Mouse (Mus musculus): ENCODE data around the gene Zbtb40. TPM values are rescaled to one million over a fixed set of nuclear protein-coding genes. Genes with fewer than 3 reads are reported as not detected.

Zbtb40 gene
- polyA plus RNA-seq, 1 experiment = 6.3 TPM

- TF ChIP-seq POLR2A (IDR thresholded peaks at IDR 0.05; ENCODE audit: borderline replicate concordance, low read depth, low read length) (no peak), CTCF (IDR thresholded peaks at IDR 0.05; ENCODE audit: low read depth, low read length) (no peak)
- Histone ChIP-seq H3K27ac (ENCODE audit: insufficient read depth, low read depth, low read length) (no peak overlapping the region), H3K4me1 (ENCODE audit: control insufficient read depth, insufficient read depth, low read length) (no peaks in the 10 kb centered on the region), H3K4me3 (ENCODE audit: insufficient read depth, low read length) (no peak overlapping the region)
These were observed 10.1 kb downstream of the Zbtb40 start for GRCm38 (mm10) chr4:137038501-137038900.

GRCm38 (mm10) chr4:137038096-137038495, 10.5 kb downstream of the Zbtb40 start:
- TF ChIP-seq CTCF (IDR thresholded peaks at IDR 0.05; ENCODE audit: low read depth, low read length) = no peak
- TF ChIP-seq POLR2A (IDR thresholded peaks at IDR 0.05; ENCODE audit: borderline replicate concordance, low read depth, low read length) = no peak
- Histone ChIP-seq H3K4me1 (ENCODE audit: control insufficient read depth, insufficient read depth, low read length) (no peaks in the 10 kb centered on the region), H3K27ac (ENCODE audit: insufficient read depth, low read depth, low read length) (no peak overlapping the region), H3K4me3 (ENCODE audit: insufficient read depth, low read length) (no peak overlapping the region)

- Histone ChIP-seq H3K4me3 (ENCODE audit: insufficient read depth, low read length) (no peak overlapping the region), H3K4me1 (ENCODE audit: control insufficient read depth, insufficient read depth, low read length) (no peaks in the 10 kb centered on the region), H3K27ac (ENCODE audit: insufficient read depth, low read depth, low read length) (no peak overlapping the region)
- no peak for TF ChIP-seq POLR2A (IDR thresholded peaks at IDR 0.05; ENCODE audit: borderline replicate concordance, low read depth, low read length)
- no peak for TF ChIP-seq CTCF (IDR thresholded peaks at IDR 0.05; ENCODE audit: low read depth, low read length)
These were observed 15.3 kb downstream of the Zbtb40 start for GRCm38 (mm10) chr4:137033115-137033887.

GRCm38 (mm10) chr4:137032456-137032855, 16.1 kb downstream of the Zbtb40 start:
- TF ChIP-seq POLR2A (IDR thresholded peaks at IDR 0.05; ENCODE audit: borderline replicate concordance, low read depth, low read length) = no peak
- no peak for TF ChIP-seq CTCF (IDR thresholded peaks at IDR 0.05; ENCODE audit: low read depth, low read length)
- H3K4me1 ChIP-seq (ENCODE audit: control insufficient read depth, insufficient read depth, low read length) = no peaks in the 10 kb centered on the region
- no peak overlapping the region for H3K27ac ChIP-seq (ENCODE audit: insufficient read depth, low read depth, low read length)

GRCm38 (mm10) chr4:137031319-137031718, 17.3 kb downstream of the Zbtb40 start:
- peaks cover 5% of the 10 kb centered on the region; the same call in 1 of the 2 replicates for H3K4me1 ChIP-seq (ENCODE audit: control insufficient read depth, insufficient read depth, low read length)
- H3K27ac ChIP-seq (ENCODE audit: insufficient read depth, low read depth, low read length) = no peak overlapping the region
- no peak overlapping the region for H3K4me3 ChIP-seq (ENCODE audit: insufficient read depth, low read length)
- no peak for TF ChIP-seq POLR2A (IDR thresholded peaks at IDR 0.05; ENCODE audit: borderline replicate concordance, low read depth, low read length)
- TF ChIP-seq CTCF (IDR thresholded peaks at IDR 0.05; ENCODE audit: low read depth, low read length) = no peak

More at GRCm38 (mm10) chr4:137032456-137032855, 16.1 kb downstream of the Zbtb40 start:
- H3K4me3 ChIP-seq (ENCODE audit: insufficient read depth, low read length) = no peak overlapping the region

GRCm38 (mm10) chr4:137029348-137029747, 19.3 kb downstream of the Zbtb40 start:
- TF ChIP-seq POLR2A (IDR thresholded peaks at IDR 0.05; ENCODE audit: borderline replicate concordance, low read depth, low read length) (no peak), CTCF (IDR thresholded peaks at IDR 0.05; ENCODE audit: low read depth, low read length) (no peak)
- H3K27ac ChIP-seq (ENCODE audit: insufficient read depth, low read depth, low read length) = no peak overlapping the region
- peaks cover 5% of the 10 kb centered on the region; the same call in 1 of the 2 replicates for H3K4me1 ChIP-seq (ENCODE audit: control insufficient read depth, insufficient read depth, low read length)
- no peak overlapping the region for H3K4me3 ChIP-seq (ENCODE audit: insufficient read depth, low read length)

GRCm38 (mm10) chr4:137027051-137027450, 21.6 kb downstream of the Zbtb40 start:
- H3K27ac ChIP-seq (ENCODE audit: insufficient read depth, low read depth, low read length) = no peak overlapping the region
- TF ChIP-seq CTCF (IDR thresholded peaks at IDR 0.05; ENCODE audit: low read depth, low read length) = no peak
- no peak for TF ChIP-seq POLR2A (IDR thresholded peaks at IDR 0.05; ENCODE audit: borderline replicate concordance, low read depth, low read length)
- no peak overlapping the region for H3K4me3 ChIP-seq (ENCODE audit: insufficient read depth, low read length)
- H3K4me1 ChIP-seq (ENCODE audit: control insufficient read depth, insufficient read depth, low read length) = peaks cover 5% of the 10 kb centered on the region; the same call in 1 of the 2 replicates

GRCm38 (mm10) chr4:137025570-137025969, 23.0 kb downstream of the Zbtb40 start:
- Histone ChIP-seq H3K4me1 (ENCODE audit: control insufficient read depth, insufficient read depth, low read length) (peaks cover 7% of the 10 kb centered on the region), H3K27ac (ENCODE audit: insufficient read depth, low read depth, low read length) (no peak overlapping the region), H3K4me3 (ENCODE audit: insufficient read depth, low read length) (no peak overlapping the region)
- no peak for TF ChIP-seq POLR2A (IDR thresholded peaks at IDR 0.05; ENCODE audit: borderline replicate concordance, low read depth, low read length)
- TF ChIP-seq CTCF (IDR thresholded peaks at IDR 0.05; ENCODE audit: low read depth, low read length) = no peak

GRCm38 (mm10) chr4:137025133-137025532, 23.5 kb downstream of the Zbtb40 start:
- no peak for TF ChIP-seq POLR2A (IDR thresholded peaks at IDR 0.05; ENCODE audit: borderline replicate concordance, low read depth, low read length)
- no peak for TF ChIP-seq CTCF (IDR thresholded peaks at IDR 0.05; ENCODE audit: low read depth, low read length)
- H3K4me1 ChIP-seq (ENCODE audit: control insufficient read depth, insufficient read depth, low read length) = peaks cover 11% of the 10 kb centered on the region

GRCm38 (mm10) chr4:137020065-137020464, 28.5 kb downstream of the Zbtb40 start:
- Histone ChIP-seq H3K27ac (ENCODE audit: insufficient read depth, low read depth, low read length) (0 out of 2 replicates have a peak overlapping the region, but pooled peaks have one; percentile 7), H3K4me1 (ENCODE audit: control insufficient read depth, insufficient read depth, low read length) (peaks cover 27% of the 10 kb centered on the region), H3K4me3 (ENCODE audit: insufficient read depth, low read length) (no peak overlapping the region)
- no peak for TF ChIP-seq POLR2A (IDR thresholded peaks at IDR 0.05; ENCODE audit: borderline replicate concordance, low read depth, low read length)
- no peak for TF ChIP-seq CTCF (IDR thresholded peaks at IDR 0.05; ENCODE audit: low read depth, low read length)

More at GRCm38 (mm10) chr4:137025133-137025532, 23.5 kb downstream of the Zbtb40 start:
- Histone ChIP-seq H3K27ac (ENCODE audit: insufficient read depth, low read depth, low read length) (no peak overlapping the region), H3K4me3 (ENCODE audit: insufficient read depth, low read length) (no peak overlapping the region)

Data from bone marrow macrophage, adult 2 months (primary cell).